Mouse (Mus musculus) spleen, postnatal 4 days (tissue): ENCODE measurements around the gene Gm6588.

Source experiments
- DNase-seq, 2 experiments: peaks; one replicate each; pipeline ENCODE4 v3.0.0; 2022; ENCODE audit warnings: low spot score in 2 of 2

The Gm6588 gene

DNA sequence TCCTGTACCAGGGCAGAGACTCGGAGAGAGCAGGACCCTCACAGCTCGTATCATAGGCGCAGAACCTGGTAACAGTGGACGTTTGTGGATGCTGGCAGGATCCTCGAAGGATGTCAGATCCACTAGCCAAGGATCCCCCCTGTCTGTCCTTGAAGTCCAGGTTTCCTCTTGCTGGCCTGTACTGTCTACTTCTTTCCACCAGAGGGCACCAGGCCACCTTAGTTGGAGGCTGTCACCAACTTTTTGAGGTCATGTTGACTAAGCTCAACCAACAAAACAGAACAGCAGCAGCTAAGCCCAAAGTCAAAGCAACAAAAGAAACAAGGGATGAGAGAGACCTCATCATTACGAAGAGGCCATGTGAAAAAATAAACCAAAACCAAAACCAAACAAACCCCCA is 20.9 kb downstream of the Gm6588 start:
- DNase-seq = no peak

DNA sequence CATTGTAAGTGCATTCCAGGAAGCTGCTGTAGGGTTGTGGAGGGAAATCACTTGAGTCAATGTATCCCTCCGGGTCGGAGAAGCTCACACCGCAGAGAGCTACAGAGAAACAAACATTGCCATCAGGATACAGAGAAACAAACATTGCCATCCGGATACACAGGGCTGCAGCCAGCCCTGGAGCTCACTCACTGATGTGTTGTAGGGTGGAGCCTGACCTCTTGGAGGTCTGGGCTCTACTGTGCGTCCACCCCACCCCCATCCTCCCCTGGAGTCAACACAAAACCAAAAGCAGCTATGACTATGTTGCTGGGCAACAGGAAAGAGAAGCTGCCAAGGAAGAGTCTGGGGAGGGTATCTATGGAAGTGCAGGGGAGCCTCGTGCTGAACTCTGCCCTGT is 24.2 kb downstream of the Gm6588 start:
- no peak for DNase-seq

DNA sequence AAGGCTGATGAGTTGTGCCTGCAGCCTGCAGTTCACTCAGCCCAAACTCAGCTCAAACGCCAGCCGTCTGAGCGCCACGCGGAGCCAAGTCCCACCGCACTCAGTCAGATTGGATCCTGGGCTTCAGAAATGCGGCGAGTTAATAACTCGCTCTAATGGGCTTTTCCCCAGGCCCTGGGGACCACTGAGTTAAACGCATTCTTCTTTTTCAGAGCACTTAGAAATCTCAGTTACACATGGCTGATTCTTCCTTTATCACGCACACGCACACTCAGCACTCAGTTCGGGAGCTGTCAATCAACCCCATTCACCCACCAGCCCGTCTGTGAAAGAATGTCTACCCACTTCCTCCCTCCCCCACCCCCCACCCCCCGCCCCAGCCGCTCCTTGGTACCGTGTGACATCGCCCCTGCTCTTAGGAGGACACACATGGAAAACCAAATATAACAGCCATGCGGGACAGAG is 32.8 kb downstream of the Gm6588 start:
- DNase-seq = no peak

DNA sequence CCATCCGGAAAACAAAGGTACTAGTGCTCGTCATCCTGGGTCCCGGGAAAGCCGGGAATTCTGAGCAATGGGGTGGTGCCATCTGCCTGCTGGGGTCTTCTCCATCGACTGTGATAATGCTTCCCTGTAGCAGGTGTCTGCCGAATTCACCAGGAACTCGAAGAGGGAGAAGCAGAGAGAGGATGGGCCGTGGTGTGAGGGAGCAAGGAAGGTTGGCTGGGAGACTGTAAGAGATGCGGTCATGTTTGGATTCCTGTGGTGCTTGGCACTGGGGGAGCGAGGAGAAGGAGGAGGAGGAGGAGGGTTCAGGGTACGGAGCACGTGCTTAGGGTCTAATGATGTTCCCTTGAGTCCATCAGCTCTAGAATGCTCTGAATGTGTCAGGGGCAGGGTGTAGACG is 33.3 kb downstream of the Gm6588 start:
- no peak for DNase-seq

DNA sequence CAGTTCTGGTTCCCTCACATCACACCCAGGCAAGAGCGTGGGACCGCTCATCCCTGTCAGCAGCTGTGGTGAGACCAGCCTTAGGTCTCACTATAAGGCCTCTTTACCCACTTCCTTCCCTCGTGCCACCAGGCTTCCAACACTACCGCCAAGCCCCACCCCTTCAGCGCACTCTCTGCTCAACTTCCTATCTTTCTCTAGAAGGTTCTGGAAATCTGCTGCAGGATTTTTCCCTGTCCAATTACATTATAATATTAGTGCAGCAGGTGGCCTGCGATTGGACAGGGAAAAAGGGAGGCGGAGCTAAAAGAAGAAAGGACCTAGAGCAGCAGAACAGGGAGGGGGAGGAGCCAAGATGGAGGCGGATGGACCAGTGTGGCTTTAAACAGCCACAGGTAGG is 33.8 kb downstream of the Gm6588 start:
- no peak for DNase-seq

DNA sequence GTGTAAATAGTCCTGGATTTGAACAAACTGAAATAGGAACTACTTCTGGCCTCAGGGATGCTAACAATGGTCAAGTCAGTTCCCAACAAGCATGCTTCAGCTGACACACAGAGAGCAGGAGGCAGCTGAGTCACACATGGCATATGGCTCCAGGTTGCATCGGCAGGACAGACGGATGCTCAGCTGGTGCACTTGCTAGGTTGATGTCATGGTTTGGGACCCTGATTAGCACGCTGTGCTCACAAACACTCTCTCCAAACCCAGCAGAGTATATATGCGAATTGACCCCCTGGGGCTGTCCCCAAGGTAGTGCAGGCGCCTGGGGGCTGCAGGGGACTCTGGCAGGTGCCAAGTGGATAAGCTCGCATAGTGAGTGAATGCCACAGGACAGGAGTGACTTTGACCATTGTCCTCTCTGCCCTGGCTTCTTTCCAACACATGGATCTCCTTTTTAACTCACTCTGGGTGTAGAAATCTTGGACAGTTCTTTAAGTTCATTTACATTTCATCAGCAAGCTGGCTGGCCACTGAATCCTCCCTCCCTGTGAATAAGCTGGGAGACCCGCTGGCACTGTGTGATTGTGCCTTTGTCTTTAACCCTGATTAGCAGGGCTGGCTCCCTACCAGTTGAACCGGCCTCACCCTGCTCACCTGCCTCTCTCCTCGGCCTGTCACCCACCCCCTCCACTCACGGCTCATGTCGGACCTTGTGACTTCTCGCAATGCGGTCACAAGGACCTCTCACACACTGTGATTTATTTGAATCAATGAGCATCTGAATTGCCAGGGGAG is 35.9 kb downstream of the Gm6588 start:
- DNase-seq = no peak

DNA sequence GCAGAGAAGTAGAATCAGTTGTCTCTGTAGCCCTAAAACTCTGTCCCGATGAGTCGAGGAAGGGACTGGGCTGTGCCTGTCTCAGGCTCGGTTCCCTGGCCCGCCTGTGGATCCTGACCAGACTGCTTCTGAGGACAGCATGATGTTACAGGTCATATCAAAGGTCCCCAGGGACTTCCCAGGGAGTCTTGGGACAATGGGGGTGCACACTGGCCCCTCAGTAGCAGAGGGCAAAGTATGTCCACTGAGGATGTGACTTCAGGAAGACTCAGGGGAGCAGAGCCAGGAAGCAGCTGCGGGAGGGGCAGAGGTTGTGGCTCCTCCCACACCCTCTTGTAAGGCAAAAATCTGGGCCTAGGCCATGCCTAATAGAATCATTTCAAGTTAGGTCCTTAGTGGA is 37.2 kb downstream of the Gm6588 start:
- no peak for DNase-seq

DNA sequence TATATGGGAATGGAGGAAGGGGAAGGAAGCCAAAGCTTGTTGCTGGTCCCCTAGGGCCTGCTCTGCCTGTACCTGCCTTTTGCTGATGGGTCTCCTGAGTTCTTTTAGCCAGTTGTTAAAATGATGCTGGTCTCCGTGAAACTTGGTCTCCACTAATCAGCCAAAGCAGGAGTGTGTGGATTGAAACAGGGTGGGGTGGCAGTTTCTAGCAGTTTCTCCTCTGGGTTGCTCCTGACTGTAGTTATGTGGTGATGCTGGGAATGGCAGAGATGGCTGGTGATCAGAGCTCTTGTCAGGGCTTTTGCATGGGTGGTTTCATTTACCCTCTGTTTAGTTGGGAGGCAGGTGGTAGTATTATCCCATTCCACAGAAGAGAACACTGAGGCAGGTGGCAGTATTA is 38.3 kb downstream of the Gm6588 start:
- DNase-seq = no peak

DNA sequence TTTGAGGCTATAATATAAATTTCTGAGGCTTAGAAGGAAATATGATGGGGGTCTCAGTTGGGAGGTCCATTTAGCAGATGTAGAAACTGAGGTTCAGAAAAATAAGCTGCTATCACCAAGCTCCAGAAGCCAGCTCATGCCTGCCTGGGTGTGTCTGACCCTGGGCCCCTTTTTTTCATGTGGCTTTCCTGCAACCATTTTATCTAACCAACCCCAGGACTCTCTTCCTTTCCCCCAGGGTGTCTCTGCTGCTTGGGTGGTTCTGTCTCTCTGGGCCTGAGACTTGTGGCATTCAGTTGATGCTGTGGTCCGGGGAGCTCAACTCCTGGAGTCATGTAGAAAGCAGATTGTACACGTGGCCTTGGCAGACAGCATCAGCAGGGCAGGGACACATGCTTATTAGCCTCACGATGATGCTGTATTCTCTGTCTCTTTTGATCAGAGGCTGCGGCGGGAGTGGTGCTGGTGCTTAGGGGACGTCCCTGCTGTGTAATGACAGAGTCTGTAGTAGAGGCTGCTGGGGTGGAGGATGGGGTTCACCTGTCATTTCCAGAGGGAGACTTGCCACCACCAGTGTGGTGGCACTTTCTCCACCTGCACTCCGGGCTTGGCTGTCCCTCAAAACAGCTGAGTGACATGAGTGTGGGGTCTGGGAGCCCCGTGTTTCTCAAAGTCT is 39.0 kb downstream of the Gm6588 start:
- no peak for DNase-seq

DNA sequence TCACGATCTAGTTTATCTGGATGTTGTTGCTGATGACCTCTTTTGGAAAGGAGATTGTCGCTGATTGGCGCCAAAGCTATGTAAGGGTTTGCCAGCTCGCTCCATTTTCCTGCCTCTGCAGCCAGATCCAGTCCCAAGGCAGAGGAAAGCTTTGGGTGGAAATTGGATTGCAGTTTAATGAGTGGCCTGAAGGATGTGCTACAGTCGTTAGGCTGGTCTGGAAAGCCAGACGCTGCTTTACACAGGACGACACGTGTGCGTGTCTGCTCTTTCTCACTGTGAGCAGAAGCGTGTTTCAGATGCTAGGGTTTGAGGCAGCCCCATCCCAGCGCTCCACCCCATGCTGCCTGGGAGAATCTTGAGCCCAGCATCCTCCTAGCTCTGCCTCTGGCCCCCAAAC is 42.3 kb downstream of the Gm6588 start:
- no peak for DNase-seq

DNA sequence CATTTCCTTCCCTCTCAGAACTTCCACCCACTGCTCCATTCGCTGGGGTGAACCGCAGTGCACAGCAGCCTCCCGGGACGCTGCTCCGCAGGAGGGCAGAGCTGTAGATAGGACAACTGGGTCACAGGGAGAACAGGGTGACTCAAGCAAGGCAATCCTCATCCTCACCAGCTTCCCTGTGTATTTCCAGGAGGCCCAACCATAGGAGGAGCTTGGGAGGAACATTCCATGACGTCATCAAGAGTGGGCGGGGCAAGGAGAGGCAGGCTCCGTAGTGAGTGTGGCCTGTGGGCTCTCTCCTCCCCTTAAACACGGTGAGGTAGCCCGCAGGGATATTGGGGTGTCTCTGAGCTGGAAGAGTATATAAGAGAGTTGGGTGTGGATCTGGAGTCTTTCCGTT is 44.3 kb downstream of the Gm6588 start:
- no peak for DNase-seq

DNA sequence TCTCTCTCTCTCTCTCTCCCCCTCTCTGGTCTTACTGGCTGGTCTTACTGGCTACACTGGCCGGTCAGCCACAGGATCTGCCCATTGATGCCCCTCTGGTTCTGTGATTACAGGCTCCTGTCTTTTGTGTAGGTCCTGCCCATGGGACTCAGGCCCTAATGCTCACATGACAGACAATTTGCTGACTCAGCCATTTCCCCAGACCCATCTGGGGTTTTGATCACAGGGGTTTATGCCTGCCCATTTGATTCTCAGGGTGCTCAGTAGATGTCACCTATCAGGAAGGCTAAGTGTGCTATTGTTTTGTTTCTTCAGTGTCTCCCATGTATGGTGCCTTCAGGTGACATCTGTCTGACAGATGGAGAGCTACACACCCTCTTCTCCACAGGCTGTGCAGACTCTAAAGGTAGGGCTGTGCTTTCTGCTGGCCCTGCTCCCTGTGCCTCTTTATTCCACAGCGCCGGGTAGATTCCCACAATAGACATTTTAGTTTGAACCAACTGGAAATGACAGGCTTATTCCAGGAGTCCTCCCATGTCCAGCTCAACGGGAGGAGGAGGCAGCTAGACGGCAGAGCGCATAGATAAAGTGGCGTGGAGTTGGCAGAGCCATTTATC is 47.6 kb downstream of the Gm6588 start:
- DNase-seq = no peak

DNA sequence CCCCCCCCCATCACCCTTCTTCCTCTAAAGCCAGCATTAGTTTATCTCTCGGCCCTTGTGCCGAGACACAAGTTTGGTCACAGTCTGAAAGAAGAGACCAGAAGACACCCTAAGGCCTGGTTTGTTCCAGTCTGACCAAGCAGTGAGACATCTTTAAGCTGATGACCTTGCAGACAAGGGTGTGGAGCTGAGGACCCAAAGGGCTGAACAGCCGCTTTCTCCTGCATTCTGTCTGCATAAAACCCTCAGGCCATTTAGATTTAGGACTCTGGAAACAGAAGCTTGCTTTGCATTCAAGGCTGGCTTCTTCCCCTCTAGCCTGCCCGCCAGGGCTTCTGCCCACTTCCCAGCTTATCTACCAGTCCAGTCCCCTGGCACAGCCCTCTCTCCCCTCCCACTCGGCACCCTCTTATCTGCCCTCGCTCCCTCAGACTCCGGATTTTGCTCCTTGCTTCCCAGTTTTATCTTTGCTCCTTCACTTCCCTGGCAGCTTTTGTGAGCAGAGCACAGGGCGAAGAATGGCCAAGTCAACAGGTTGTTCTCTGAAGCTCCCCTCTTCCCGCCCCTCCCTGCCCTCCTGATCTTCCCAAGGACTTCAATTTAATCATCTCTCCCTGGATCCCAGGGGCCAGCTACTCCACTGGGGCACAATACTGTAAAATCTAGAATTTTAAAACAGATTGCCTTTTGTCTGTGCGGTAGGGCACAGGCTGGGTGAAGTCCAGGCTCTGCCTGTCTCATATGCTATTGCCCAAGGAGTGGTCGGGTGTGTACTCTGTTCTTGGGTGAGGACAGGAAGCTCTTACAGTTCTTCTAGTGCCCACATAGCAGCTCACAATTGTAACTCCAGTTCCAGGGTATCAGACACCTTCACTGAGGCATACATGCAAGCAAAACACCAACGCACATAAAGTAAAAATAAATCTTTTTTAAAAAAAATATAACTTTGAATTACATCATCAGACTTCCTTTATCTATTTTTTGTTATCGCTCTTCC is 50.0 kb downstream of the Gm6588 start:
- DNase-seq = no peak

DNA sequence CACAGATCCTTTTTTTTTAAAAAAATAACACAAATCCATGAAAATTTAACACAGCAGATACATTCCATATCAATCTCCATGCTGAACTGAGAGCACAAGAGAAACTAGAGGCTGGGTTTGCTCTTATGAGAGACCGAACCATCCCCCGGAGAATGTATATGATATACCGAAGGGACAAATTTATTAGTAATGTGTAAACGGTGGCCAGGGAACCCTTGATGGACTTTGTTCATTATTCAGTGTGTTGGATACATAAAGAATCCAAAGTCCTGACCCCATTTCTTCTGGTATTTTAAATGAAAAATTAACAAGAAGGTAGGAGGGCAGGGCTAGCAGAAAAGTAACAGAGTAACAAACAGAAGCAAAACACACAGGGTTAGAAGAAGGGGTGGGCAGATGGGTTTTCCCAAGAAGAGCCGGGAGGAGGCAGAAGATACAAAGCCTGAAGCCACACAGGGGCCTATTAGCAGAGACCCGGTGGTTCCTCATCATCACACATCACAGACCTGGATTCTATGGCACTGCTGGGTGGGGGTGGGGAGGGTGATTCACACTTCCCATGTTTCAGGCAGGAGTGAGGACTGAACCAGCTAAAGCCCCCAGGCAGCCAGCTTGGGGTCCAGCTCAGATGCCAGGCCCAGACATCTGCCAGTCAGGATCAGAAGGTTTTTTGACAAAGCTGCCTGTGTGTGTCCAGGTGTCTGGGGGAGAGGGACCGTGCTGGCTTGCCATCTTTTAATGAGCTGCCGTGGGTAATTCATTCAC is 50.9 kb downstream of the Gm6588 start:
- DNase-seq = no peak
